Mouse (Mus musculus): Measurements from ENCODE around the gene Larp6.

Gene Larp6

DNA sequence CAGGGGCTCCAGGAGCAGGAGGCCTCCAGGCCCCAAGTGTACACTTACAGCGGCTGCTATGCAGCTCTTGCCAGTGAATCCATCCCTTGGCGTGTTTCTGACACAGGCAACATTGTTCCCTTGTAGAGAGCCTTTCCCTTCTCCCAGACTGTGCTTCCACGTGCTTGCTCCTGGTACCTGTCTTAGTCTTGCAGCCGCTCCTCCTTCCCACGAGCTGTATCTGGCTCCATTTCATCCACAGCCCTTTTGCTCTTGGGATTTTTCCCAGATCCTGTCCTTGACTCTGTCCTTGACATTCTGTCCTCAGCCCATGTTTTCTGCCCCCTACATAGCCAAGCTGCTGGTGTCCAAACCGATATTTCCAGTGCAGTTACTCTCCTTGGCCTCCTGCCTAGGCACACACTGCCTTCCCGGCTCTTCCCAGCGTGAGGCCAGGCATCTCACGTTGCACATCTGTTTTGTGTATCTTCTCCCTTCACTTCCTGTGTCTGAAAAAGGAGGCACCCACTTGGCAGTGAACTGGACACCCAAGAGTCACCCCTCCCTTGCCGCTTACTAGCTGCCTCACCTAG lies 46.7 kb downstream of the Larp6 start:
- DNase-seq (ENCODE audit: low spot score in 2 of 2): no peak

DNA sequence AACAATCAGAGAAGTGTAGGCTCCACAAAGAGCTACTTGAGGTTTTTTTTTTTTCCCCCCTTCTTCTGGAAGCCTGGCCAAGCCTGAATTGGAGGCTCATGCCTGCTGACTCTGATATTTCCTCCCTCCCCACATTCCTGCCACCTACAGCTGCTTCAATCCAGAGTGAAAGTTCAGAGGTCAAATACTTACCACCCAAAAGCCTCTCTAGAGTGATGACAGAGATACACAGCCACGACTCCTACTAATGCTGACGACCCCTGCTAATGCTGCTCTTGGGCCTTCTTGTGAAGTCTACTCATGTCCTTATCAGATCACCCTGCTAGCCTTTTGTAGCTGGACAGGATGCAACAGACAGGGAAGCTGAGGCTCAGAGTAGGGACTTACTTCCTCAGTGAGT lies 52.4 kb downstream of the Larp6 start:
- no peak for DNase-seq (ENCODE audit: low spot score in 2 of 2)

DNA sequence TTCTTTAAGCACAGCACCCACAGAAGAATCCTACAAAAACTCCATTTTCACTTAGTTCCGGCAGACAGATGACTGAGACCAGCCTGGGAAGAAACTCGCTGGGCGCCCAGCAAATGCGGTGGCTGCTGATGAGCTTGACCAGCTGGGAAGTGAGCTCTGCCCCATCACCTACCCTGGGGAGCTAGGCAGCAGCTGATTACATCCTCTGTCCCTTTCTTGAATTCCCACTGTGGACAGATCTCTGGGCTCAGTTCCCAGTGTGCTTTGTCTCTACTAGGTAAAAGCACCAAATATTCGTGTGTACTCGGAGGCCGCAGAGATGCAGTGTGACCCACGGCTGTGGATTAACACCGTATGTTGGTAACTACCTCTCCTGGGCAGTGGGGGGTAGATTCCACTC lies 55.6 kb downstream of the Larp6 start:
- no peak for DNase-seq (ENCODE audit: low spot score in 2 of 2)

DNA sequence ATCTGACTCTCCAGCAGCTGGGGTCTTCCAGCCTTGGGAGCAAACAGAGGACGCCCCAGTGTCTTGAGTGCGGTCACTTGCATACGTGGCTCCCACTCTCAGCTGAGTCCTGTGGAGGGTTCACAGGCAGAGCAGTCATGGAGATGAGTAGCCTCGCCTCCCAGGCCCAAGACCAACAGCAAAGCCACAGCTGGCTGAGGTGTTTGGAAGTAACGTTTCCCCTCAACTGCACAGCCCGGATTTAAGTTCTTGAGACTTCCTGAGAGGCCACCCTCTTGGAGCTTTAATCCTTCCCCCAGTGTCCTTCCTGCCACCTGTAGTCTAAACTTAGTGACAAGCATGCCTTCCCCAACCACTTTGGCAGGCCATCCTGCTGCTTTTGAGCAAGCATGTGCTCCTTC lies 56.9 kb downstream of the Larp6 start:
- DNase-seq (ENCODE audit: low spot score in 2 of 2): no peak

DNA sequence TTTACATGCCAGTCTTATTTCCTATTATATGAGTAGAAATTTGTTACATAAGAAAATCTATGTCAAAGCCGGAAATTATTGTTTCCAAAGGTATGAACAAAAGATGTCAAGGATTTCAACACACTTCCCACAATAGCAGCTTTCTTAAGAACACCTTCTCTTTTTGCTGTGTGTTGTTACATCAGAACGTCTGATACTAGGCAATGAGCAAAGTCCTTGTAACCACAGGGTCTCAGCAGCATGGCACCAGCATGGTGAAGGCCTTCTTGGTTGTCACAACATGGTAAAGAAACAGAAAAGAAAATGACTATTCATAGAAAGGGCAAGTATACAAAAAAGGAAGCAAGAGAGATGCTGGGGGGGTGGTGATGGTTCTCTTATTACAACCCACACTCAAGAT lies 60.9 kb downstream of the Larp6 start:
- no peak for DNase-seq (ENCODE audit: low spot score in 2 of 2)

DNA sequence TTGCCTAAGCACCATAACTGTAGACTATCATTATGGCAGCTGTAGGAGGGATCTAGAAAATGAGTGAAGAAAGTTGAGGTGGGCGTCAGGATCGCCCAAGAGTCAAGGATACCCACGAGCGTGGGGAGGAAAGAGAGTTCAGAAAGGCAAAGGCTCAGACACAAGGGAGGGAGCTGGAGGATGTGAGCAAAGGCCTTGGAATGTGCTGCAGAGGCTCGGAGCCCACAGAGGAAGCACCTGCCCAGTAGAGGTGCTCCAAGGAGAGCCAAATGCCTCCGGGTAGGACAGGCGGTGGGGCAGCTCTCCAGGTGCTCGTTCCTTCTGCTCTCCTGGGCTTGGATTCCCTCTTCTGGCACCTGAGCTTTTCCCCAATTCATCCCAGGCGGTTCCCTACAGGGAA lies 64.1 kb downstream of the Larp6 start:
- no peak for DNase-seq (ENCODE audit: low spot score in 2 of 2)

DNA sequence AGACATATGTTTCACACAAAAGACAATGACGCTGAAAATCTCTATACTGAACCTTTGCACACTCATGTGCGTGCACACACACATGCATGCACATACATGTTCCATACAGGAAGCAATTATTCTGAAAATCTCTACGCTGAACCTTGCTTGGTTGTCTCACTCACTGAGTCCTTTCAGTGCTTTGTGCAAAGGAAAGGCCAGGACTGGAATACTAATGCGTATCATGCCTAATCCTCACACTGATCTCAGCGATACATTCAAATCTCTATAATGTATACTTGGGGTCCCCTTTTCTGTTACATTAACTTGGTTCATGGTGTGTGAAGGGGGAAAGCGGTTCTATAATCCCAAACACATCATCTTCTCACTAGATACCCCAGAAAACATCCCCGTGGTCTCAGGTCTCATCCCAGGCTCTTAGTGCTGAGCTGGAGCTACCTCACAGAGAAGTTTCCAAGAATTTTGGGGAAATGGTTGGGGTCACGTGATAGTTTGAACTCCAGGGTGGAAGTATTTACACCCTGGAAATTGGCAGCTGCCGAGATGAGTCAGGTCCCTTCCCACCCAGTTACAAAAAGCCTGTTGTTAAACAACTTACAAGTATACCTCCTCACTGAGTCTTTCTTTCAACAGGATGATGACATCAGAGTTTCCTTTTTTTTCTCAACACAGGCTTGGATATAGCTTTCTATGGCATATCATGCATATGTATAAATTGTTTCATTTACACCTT lies 69.4 kb downstream of the Larp6 start:
- no peak for DNase-seq (ENCODE audit: low spot score in 2 of 2)

DNA sequence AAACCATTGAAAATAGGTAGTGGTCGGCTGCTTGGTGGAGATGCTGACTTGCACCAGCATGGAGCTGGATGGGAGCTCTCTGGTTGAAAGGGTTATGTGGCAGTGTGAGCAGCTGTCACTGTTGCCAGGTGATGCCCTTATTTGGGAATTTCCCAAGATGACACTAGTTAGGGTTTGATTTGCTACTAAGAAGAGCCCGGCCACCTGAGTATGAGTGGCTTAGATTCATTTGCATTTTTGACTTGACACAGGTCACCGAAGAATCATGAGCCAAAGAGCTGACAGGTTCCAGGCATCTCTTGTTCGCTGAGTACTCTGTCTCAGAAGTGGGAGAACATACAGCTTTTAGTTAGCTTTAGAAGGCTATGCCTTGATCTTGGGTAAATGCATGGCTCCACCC lies 72.3 kb downstream of the Larp6 start:
- DNase-seq (ENCODE audit: low spot score in 2 of 2): no peak

DNA sequence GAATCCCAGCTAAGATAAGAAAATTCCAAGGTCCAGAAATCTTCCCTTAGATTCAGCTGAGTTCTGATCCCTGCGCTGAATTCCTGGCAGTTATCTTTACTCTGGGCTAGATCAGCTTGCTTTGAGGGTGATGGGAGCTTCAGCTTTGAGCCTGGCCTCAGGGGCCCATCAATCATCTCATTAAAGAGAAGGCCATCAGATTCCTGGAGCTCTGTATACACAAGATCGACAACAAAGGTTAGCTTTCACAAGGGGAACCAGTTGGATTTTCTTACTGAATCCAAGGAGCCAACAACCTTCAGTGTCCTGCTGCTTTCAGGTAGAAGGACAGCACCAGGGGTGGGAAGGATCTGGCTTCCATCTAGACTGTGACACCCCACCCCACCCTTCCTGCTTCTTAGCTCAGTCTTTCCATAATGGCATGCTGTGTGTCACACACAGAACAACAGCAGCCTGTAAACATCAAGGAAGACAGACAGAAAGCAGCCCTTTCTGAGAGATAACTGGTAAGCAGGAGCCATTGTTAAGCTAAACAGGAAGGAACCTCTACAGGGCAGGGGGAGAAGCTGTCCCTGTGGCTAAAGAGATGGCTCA lies 74.8 kb downstream of the Larp6 start:
- DNase-seq (ENCODE audit: low spot score in 2 of 2): no peak
